Mouse (Mus musculus): ENCODE data around the gene Abl1. TPM values are rescaled to one million over a fixed set of nuclear protein-coding genes. Genes with fewer than 3 reads are reported as not detected.

Abl1 gene
- polyA plus RNA-seq, 1 experiment: 45.9 TPM

- Histone ChIP-seq H3K79me2 (ENCODE audit: control insufficient read depth, insufficient read depth) (no peaks in the 10 kb centered on the region), H3K79me3 (ENCODE audit: low read depth) (no peaks in the 10 kb centered on the region), H3ac (ENCODE audit: control insufficient read depth, insufficient read length, low read depth) (no peak overlapping the region), H3K27me3 (ENCODE audit: control insufficient read depth, insufficient read depth, insufficient read length) (no peaks in the 10 kb centered on the region), H3K36me3 (ENCODE audit: control insufficient read depth, insufficient read depth) (no peaks in the 10 kb centered on the region), H3K4me3 (ENCODE audit: insufficient read depth, poor library complexity, severe bottlenecking) (no peak overlapping the region)
- no peak for TF ChIP-seq MYOD1 (IDR thresholded peaks at IDR 0.05; ENCODE audit: control insufficient read depth, insufficient read length, low read depth)
- TF ChIP-seq USF1 (IDR thresholded peaks at IDR 0.05; ENCODE audit: low read depth): no peak
- TF ChIP-seq MYOG (IDR thresholded peaks at IDR 0.05; ENCODE audit: control insufficient read depth, extremely low read depth, insufficient read length): no peak
- no peak for TF ChIP-seq FOSL1 (IDR thresholded peaks at IDR 0.05; ENCODE audit: insufficient read depth, low read length, poor library complexity, severe bottlenecking)
Measured at GRCm38 (mm10) chr2:31715985-31716384, 27.8 kb downstream of the Abl1 start.

- Histone ChIP-seq H3ac (ENCODE audit: control insufficient read depth, insufficient read length, low read depth) (no peak overlapping the region), H3K79me2 (ENCODE audit: control insufficient read depth, insufficient read depth) (no peaks in the 10 kb centered on the region), H3K79me3 (ENCODE audit: low read depth) (no peaks in the 10 kb centered on the region), H3K4me3 (ENCODE audit: insufficient read depth, poor library complexity, severe bottlenecking) (no peak overlapping the region), H3K36me3 (ENCODE audit: control insufficient read depth, insufficient read depth) (no peaks in the 10 kb centered on the region), H3K27me3 (ENCODE audit: control insufficient read depth, insufficient read depth, insufficient read length) (no peaks in the 10 kb centered on the region)
- TF ChIP-seq USF1 (IDR thresholded peaks at IDR 0.05; ENCODE audit: low read depth) (no peak), MYOD1 (IDR thresholded peaks at IDR 0.05; ENCODE audit: control insufficient read depth, insufficient read length, low read depth) (no peak), CEBPB (IDR thresholded peaks at IDR 0.05; ENCODE audit: low read depth) (no peak), FOSL1 (IDR thresholded peaks at IDR 0.05; ENCODE audit: insufficient read depth, low read length, poor library complexity, severe bottlenecking) (no peak), CTCF (IDR thresholded peaks at IDR 0.05; ENCODE audit: control insufficient read depth, insufficient read depth, insufficient read length) (no peak), MAX (IDR thresholded peaks at IDR 0.05) (no peak), MYOG (IDR thresholded peaks at IDR 0.05; ENCODE audit: control insufficient read depth, extremely low read depth, insufficient read length) (no peak)
Measured at GRCm38 (mm10) chr2:31719202-31719880, 31.2 kb downstream of the Abl1 start.

GRCm38 (mm10) chr2:31719944-31720343, 31.8 kb downstream of the Abl1 start:
- no peaks in the 10 kb centered on the region for H3K79me2 ChIP-seq (ENCODE audit: control insufficient read depth, insufficient read depth)
- H3ac ChIP-seq (ENCODE audit: control insufficient read depth, insufficient read length, low read depth): no peak overlapping the region
- H3K36me3 ChIP-seq (ENCODE audit: control insufficient read depth, insufficient read depth): no peaks in the 10 kb centered on the region
- H3K79me3 ChIP-seq (ENCODE audit: low read depth): no peaks in the 10 kb centered on the region
- H3K4me3 ChIP-seq (ENCODE audit: insufficient read depth, poor library complexity, severe bottlenecking): no peak overlapping the region
- no peak for TF ChIP-seq CEBPB (IDR thresholded peaks at IDR 0.05; ENCODE audit: low read depth)
- TF ChIP-seq MAX (IDR thresholded peaks at IDR 0.05): no peak
- TF ChIP-seq MYOD1 (IDR thresholded peaks at IDR 0.05; ENCODE audit: control insufficient read depth, insufficient read length, low read depth): no peak
- TF ChIP-seq MYOG (IDR thresholded peaks at IDR 0.05; ENCODE audit: control insufficient read depth, extremely low read depth, insufficient read length): no peak
- no peak for TF ChIP-seq FOSL1 (IDR thresholded peaks at IDR 0.05; ENCODE audit: insufficient read depth, low read length, poor library complexity, severe bottlenecking)
- TF ChIP-seq USF1 (IDR thresholded peaks at IDR 0.05; ENCODE audit: low read depth): no peak
- no peak for TF ChIP-seq CTCF (IDR thresholded peaks at IDR 0.05; ENCODE audit: control insufficient read depth, insufficient read depth, insufficient read length)
- H3K27me3 ChIP-seq (ENCODE audit: control insufficient read depth, insufficient read depth, insufficient read length): no peaks in the 10 kb centered on the region

- H3K79me3 ChIP-seq (ENCODE audit: low read depth): no peaks in the 10 kb centered on the region
- H3ac ChIP-seq (ENCODE audit: control insufficient read depth, insufficient read length, low read depth): no peak overlapping the region
- TF ChIP-seq MYOG (IDR thresholded peaks at IDR 0.05; ENCODE audit: control insufficient read depth, extremely low read depth, insufficient read length) (no peak), CTCF (IDR thresholded peaks at IDR 0.05; ENCODE audit: control insufficient read depth, insufficient read depth, insufficient read length) (no peak), FOSL1 (IDR thresholded peaks at IDR 0.05; ENCODE audit: insufficient read depth, low read length, poor library complexity, severe bottlenecking) (no peak), CEBPB (IDR thresholded peaks at IDR 0.05; ENCODE audit: low read depth) (no peak), MAX (IDR thresholded peaks at IDR 0.05) (no peak), MYOD1 (IDR thresholded peaks at IDR 0.05; ENCODE audit: control insufficient read depth, insufficient read length, low read depth) (no peak), USF1 (IDR thresholded peaks at IDR 0.05; ENCODE audit: low read depth) (no peak)
- no peaks in the 10 kb centered on the region for H3K27me3 ChIP-seq (ENCODE audit: control insufficient read depth, insufficient read depth, insufficient read length)
- H3K4me3 ChIP-seq (ENCODE audit: insufficient read depth, poor library complexity, severe bottlenecking): no peak overlapping the region
- no peaks in the 10 kb centered on the region for H3K36me3 ChIP-seq (ENCODE audit: control insufficient read depth, insufficient read depth)
- H3K79me2 ChIP-seq (ENCODE audit: control insufficient read depth, insufficient read depth): no peaks in the 10 kb centered on the region
Measured at GRCm38 (mm10) chr2:31720783-31721182, 32.6 kb downstream of the Abl1 start.

- H3K79me3 ChIP-seq (ENCODE audit: low read depth): no peaks in the 10 kb centered on the region
- H3ac ChIP-seq (ENCODE audit: control insufficient read depth, insufficient read length, low read depth): no peak overlapping the region
- no peaks in the 10 kb centered on the region for H3K79me2 ChIP-seq (ENCODE audit: control insufficient read depth, insufficient read depth)
- no peak overlapping the region for H3K4me3 ChIP-seq (ENCODE audit: insufficient read depth, poor library complexity, severe bottlenecking)
- no peaks in the 10 kb centered on the region for H3K27me3 ChIP-seq (ENCODE audit: control insufficient read depth, insufficient read depth, insufficient read length)
- no peaks in the 10 kb centered on the region for H3K36me3 ChIP-seq (ENCODE audit: control insufficient read depth, insufficient read depth)
- TF ChIP-seq MAX (IDR thresholded peaks at IDR 0.05): no peak
- TF ChIP-seq USF1 (IDR thresholded peaks at IDR 0.05; ENCODE audit: low read depth): no peak
- no peak for TF ChIP-seq CTCF (IDR thresholded peaks at IDR 0.05; ENCODE audit: control insufficient read depth, insufficient read depth, insufficient read length)
- TF ChIP-seq FOSL1 (IDR thresholded peaks at IDR 0.05; ENCODE audit: insufficient read depth, low read length, poor library complexity, severe bottlenecking): no peak
- no peak for TF ChIP-seq MYOG (IDR thresholded peaks at IDR 0.05; ENCODE audit: control insufficient read depth, extremely low read depth, insufficient read length)
- TF ChIP-seq CEBPB (IDR thresholded peaks at IDR 0.05; ENCODE audit: low read depth): no peak
- no peak for TF ChIP-seq MYOD1 (IDR thresholded peaks at IDR 0.05; ENCODE audit: control insufficient read depth, insufficient read length, low read depth)
Measured at GRCm38 (mm10) chr2:31724730-31725490, 36.7 kb downstream of the Abl1 start.

Data from C2C12 (cell line).